Mouse (Mus musculus): ENCODE measurements around the gene 2700049A03Rik. TPM values are rescaled to one million over a fixed set of nuclear protein-coding genes. Genes with fewer than 3 reads are reported as not detected.
"Not testable (repeated sequence)": the region's sequence is repeated elsewhere in the genome, so short reads cannot be mapped to it uniquely, and the experiment has no call there.

Gene 2700049A03Rik
- 12.2 and 18.0 TPM in 2 replicates for polyA plus RNA-seq (2015; fragmentation: Nextera tagmentation; extraction: Ambion mirVana)

- peak; percentile 94 for ATAC-seq (ENCODE audit: low FRiP score, low TSS enrichment)
- H3K9ac ChIP-seq (replicated peaks; ENCODE audit: low read length), result peak within 1 kb of the TSS; percentile 85
- H3K4me1 ChIP-seq (ENCODE audit: insufficient read depth, low read length), result peaks cover 13% of the 10 kb centered on the region
- peak within 1 kb of the TSS; percentile 81 for H3K4me3 ChIP-seq (ENCODE audit: low read length)
- peaks cover 19% of the 10 kb centered on the region for H3K36me3 ChIP-seq (ENCODE audit: insufficient read depth, low read length)
- under 1% methylated on average over 52 of the region's 52 CpGs for WGBS
- H3K27me3 ChIP-seq (ENCODE audit: insufficient read depth, low read length), result no peaks in the 10 kb centered on the region
- peak within 1 kb of the TSS; percentile 96 for H3K4me2 ChIP-seq (replicated peaks; ENCODE audit: low read depth, low read length)
- H3K27ac ChIP-seq (ENCODE audit: low read length), result peak within 1 kb of the TSS; percentile 77
- no peaks in the 10 kb centered on the region for H3K9me3 ChIP-seq (ENCODE audit: low read length)
Observed at GRCm38 (mm10) chr12:71136130-71136973, at the start of gene 2700049A03Rik, which contains the start of gene Timm9. Gene 2700049A03Rik, plus strand, starts transcription at chr12:71136848. Gene Timm9, minus strand, starts transcription at chr12:71136684.

- not testable (repeated sequence) for H3K4me3 ChIP-seq (ENCODE audit: low read length)
- 69% methylated on average over 4 of the region's 4 CpGs for WGBS
Observed at GRCm38 (mm10) chr12:71104275-71104674, 32.4 kb upstream of the 2700049A03Rik start.

GRCm38 (mm10) chr12:71107216-71107771, 29.4 kb upstream of the 2700049A03Rik start:
- Histone ChIP-seq H3K27me3 (ENCODE audit: insufficient read depth, low read length) (no peaks in the 10 kb centered on the region), H3K4me3 (ENCODE audit: low read length) (no peak overlapping the region), H3K4me2 (replicated peaks; ENCODE audit: low read depth, low read length) (no peak overlapping the region), H3K4me1 (ENCODE audit: insufficient read depth, low read length) (peaks cover 6% of the 10 kb centered on the region; the same call in 1 of the 2 replicates), H3K9me3 (ENCODE audit: low read length) (no peaks in the 10 kb centered on the region), H3K27ac (ENCODE audit: low read length) (no peak overlapping the region), H3K36me3 (ENCODE audit: insufficient read depth, low read length) (no peaks in the 10 kb centered on the region), H3K9ac (replicated peaks; ENCODE audit: low read length) (no peak overlapping the region)
- 85% methylated on average over 6 of the region's 6 CpGs for WGBS
- ATAC-seq (ENCODE audit: low FRiP score, low TSS enrichment), result no peak

More at GRCm38 (mm10) chr12:71104275-71104674, 32.4 kb upstream of the 2700049A03Rik start:
- not testable (repeated sequence) for H3K4me2 ChIP-seq (replicated peaks; ENCODE audit: low read depth, low read length); H3K27ac ChIP-seq (ENCODE audit: low read length); H3K9ac ChIP-seq (replicated peaks; ENCODE audit: low read length); H3K9me3 ChIP-seq (ENCODE audit: low read length); H3K36me3 ChIP-seq (ENCODE audit: insufficient read depth, low read length); H3K4me1 ChIP-seq (ENCODE audit: insufficient read depth, low read length); H3K27me3 ChIP-seq (ENCODE audit: insufficient read depth, low read length); ATAC-seq (ENCODE audit: low FRiP score, low TSS enrichment)

- Histone ChIP-seq H3K4me3 (ENCODE audit: low read length) (peak within 1 kb of the TSS; percentile 35), H3K4me1 (ENCODE audit: insufficient read depth, low read length) (peaks cover 6% of the 10 kb centered on the region; the same call in 1 of the 2 replicates), H3K27me3 (ENCODE audit: insufficient read depth, low read length) (no peaks in the 10 kb centered on the region), H3K9ac (replicated peaks; ENCODE audit: low read length) (peak within 1 kb of the TSS; percentile 64), H3K27ac (ENCODE audit: low read length) (no peak within 1 kb of the TSS), H3K4me2 (replicated peaks; ENCODE audit: low read depth, low read length) (peak within 1 kb of the TSS; percentile 57), H3K36me3 (ENCODE audit: insufficient read depth, low read length) (no peaks in the 10 kb centered on the region), H3K9me3 (ENCODE audit: low read length) (no peaks in the 10 kb centered on the region)
- peak; percentile 61 for ATAC-seq (ENCODE audit: low FRiP score, low TSS enrichment)
- WGBS, result 9% methylated on average over 33 of the region's 33 CpGs
Observed at GRCm38 (mm10) chr12:71111331-71111730, 25.3 kb upstream of the 2700049A03Rik start, which contains the start of gene Tomm20l. Gene Tomm20l, plus strand, starts transcription at chr12:71111428.

GRCm38 (mm10) chr12:71113074-71113473, 23.6 kb upstream of the 2700049A03Rik start:
- Histone ChIP-seq H3K36me3 (ENCODE audit: insufficient read depth, low read length) (no peaks in the 10 kb centered on the region), H3K9me3 (ENCODE audit: low read length) (no peaks in the 10 kb centered on the region), H3K4me1 (ENCODE audit: insufficient read depth, low read length) (peaks cover 6% of the 10 kb centered on the region; the same call in 1 of the 2 replicates), H3K27me3 (ENCODE audit: insufficient read depth, low read length) (no peaks in the 10 kb centered on the region), H3K27ac (ENCODE audit: low read length) (no peak overlapping the region), H3K4me3 (ENCODE audit: low read length) (no peak overlapping the region), H3K9ac (replicated peaks; ENCODE audit: low read length) (no peak overlapping the region), H3K4me2 (replicated peaks; ENCODE audit: low read depth, low read length) (no peak overlapping the region)
- no peak for ATAC-seq (ENCODE audit: low FRiP score, low TSS enrichment)
- 77% methylated on average over 10 of the region's 10 CpGs for WGBS

GRCm38 (mm10) chr12:71113675-71114288, 22.9 kb upstream of the 2700049A03Rik start:
- Histone ChIP-seq H3K9me3 (ENCODE audit: low read length) (no peaks in the 10 kb centered on the region), H3K27ac (ENCODE audit: low read length) (no peak overlapping the region), H3K36me3 (ENCODE audit: insufficient read depth, low read length) (no peaks in the 10 kb centered on the region), H3K9ac (replicated peaks; ENCODE audit: low read length) (no peak overlapping the region), H3K4me2 (replicated peaks; ENCODE audit: low read depth, low read length) (peak overlapping the region; percentile 43), H3K4me3 (ENCODE audit: low read length) (no peak overlapping the region), H3K4me1 (ENCODE audit: insufficient read depth, low read length) (peaks cover 6% of the 10 kb centered on the region; the same call in 1 of the 2 replicates), H3K27me3 (ENCODE audit: insufficient read depth, low read length) (no peaks in the 10 kb centered on the region)
- peak; percentile 63; the same call in 1 of the 2 replicates for ATAC-seq (ENCODE audit: low FRiP score, low TSS enrichment)
- WGBS, result 32% methylated on average over 12 of the region's 12 CpGs

GRCm38 (mm10) chr12:71116411-71116810, 20.2 kb upstream of the 2700049A03Rik start:
- Histone ChIP-seq H3K4me3 (ENCODE audit: low read length) (no peak overlapping the region), H3K4me2 (replicated peaks; ENCODE audit: low read depth, low read length) (no peak overlapping the region), H3K36me3 (ENCODE audit: insufficient read depth, low read length) (no peaks in the 10 kb centered on the region), H3K9ac (replicated peaks; ENCODE audit: low read length) (no peak overlapping the region), H3K9me3 (ENCODE audit: low read length) (no peaks in the 10 kb centered on the region), H3K27ac (ENCODE audit: low read length) (no peak overlapping the region), H3K27me3 (ENCODE audit: insufficient read depth, low read length) (no peaks in the 10 kb centered on the region), H3K4me1 (ENCODE audit: insufficient read depth, low read length) (peaks cover 1% of the 10 kb centered on the region; the same call in 1 of the 2 replicates)
- ATAC-seq (ENCODE audit: low FRiP score, low TSS enrichment), result no peak
- WGBS, result 71% methylated on average over 5 of the region's 5 CpGs

- H3K9ac ChIP-seq (replicated peaks; ENCODE audit: low read length), result no peak overlapping the region
- no peak for ATAC-seq (ENCODE audit: low FRiP score, low TSS enrichment)
- H3K27ac ChIP-seq (ENCODE audit: low read length), result no peak overlapping the region
- H3K4me3 ChIP-seq (ENCODE audit: low read length), result no peak overlapping the region
- no peaks in the 10 kb centered on the region for H3K27me3 ChIP-seq (ENCODE audit: insufficient read depth, low read length)
- H3K9me3 ChIP-seq (ENCODE audit: low read length), result no peaks in the 10 kb centered on the region
- H3K4me1 ChIP-seq (ENCODE audit: insufficient read depth, low read length), result no peaks in the 10 kb centered on the region
- WGBS, result 87% methylated on average over 10 of the region's 10 CpGs
- H3K4me2 ChIP-seq (replicated peaks; ENCODE audit: low read depth, low read length), result no peak overlapping the region
- peaks cover 24% of the 10 kb centered on the region for H3K36me3 ChIP-seq (ENCODE audit: insufficient read depth, low read length)
Observed at GRCm38 (mm10) chr12:71122731-71123130, 13.9 kb upstream of the 2700049A03Rik start.

- 91% methylated on average over 9 of the region's 9 CpGs for WGBS
- no peak for ATAC-seq (ENCODE audit: low FRiP score, low TSS enrichment)
- no peaks in the 10 kb centered on the region for H3K4me1 ChIP-seq (ENCODE audit: insufficient read depth, low read length)
- H3K4me2 ChIP-seq (replicated peaks; ENCODE audit: low read depth, low read length), result no peak overlapping the region
- H3K4me3 ChIP-seq (ENCODE audit: low read length), result no peak overlapping the region
- H3K36me3 ChIP-seq (ENCODE audit: insufficient read depth, low read length), result peaks cover 24% of the 10 kb centered on the region
- no peaks in the 10 kb centered on the region for H3K9me3 ChIP-seq (ENCODE audit: low read length)
- H3K9ac ChIP-seq (replicated peaks; ENCODE audit: low read length), result no peak overlapping the region
- no peaks in the 10 kb centered on the region for H3K27me3 ChIP-seq (ENCODE audit: insufficient read depth, low read length)
- H3K27ac ChIP-seq (ENCODE audit: low read length), result no peak overlapping the region
Observed at GRCm38 (mm10) chr12:71123286-71123685, 13.4 kb upstream of the 2700049A03Rik start.

Data from kidney, embryonic 16.5 days (tissue).